Mouse (Mus musculus): Measurements from ENCODE around the gene Phyh. TPM values are rescaled to one million over a fixed set of nuclear protein-coding genes. Genes with fewer than 3 reads are reported as not detected.

The Phyh gene
- polyA plus RNA-seq, 1 experiment = 39.1 TPM

DNA sequence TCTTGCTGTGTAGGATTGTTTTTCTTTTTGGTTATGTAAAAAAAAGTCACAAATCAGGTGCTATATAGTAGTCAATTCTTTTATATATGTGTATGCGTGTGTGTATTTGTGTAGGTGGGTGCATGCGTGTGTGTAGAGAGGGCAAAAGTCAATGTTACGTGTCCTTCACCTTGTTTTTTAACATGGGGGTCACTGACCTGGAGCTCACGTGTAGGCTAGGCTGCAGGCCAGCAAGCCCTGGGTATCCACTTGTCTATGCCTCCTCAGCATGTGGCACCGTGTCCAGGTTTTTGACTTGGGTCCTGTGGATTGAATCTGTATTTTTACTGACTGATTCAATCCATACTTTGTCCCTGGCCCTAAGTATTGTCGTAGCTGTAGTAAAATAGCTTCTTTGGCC, 18.2 kb upstream of the Phyh start:
- 95% methylated on average over 6 of the region's 6 CpGs for WGBS
- no peak for DNase-seq
- no peak overlapping the region for H3K27ac ChIP-seq (ENCODE audit: control insufficient read depth, insufficient read depth, low read length)

DNA sequence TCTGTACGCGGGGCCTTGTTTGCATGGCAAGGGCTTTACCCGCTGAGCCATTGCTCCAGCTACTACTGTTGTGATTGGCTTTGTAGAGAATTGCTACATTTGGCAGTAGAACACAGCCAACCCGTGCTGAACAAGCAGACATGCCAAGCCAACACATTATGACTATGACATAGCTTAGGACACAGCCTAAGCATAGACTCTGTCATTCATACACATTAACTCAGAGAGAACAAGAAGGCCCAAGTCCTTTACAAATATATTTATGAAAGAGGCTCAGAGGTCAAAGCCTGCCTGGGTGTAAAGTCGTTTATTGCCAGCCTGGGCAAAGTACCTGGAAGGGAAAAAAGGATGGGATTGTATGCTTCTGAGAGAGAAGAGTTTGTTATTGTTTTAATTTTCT, 16.5 kb upstream of the Phyh start:
- DNase-seq = no peak
- peaks cover 56% of the 10 kb centered on the region for H3K36me3 ChIP-seq (ENCODE audit: control insufficient read depth, insufficient read depth, low read length)
- no peak overlapping the region for H3K27ac ChIP-seq (ENCODE audit: control insufficient read depth, insufficient read depth, low read length)
- no peaks in the 10 kb centered on the region for H3K4me1 ChIP-seq (replicated peaks; ENCODE audit: control insufficient read depth, insufficient read depth, low read length)
- TF ChIP-seq CTCF (IDR thresholded peaks at IDR 0.05; ENCODE audit: borderline replicate concordance, control insufficient read depth, extremely low read depth, insufficient read depth, low read length, poor library complexity) (no peak), POLR2A (IDR thresholded peaks at IDR 0.05; ENCODE audit: control insufficient read depth, extremely low read depth, insufficient read depth, low read length, poor library complexity) (no peak)
- H3K4me3 ChIP-seq (ENCODE audit: control insufficient read depth, insufficient read depth, low read length) = no peak overlapping the region
- H3K27me3 ChIP-seq (ENCODE audit: control insufficient read depth, insufficient read depth, low read length) = no peaks in the 10 kb centered on the region
- WGBS = 99% methylated on average over 5 of the region's 5 CpGs

More for the DNA sequence above, 18.2 kb upstream of the Phyh start:
- no peaks in the 10 kb centered on the region for H3K4me1 ChIP-seq (replicated peaks; ENCODE audit: control insufficient read depth, insufficient read depth, low read length)
- H3K4me3 ChIP-seq (ENCODE audit: control insufficient read depth, insufficient read depth, low read length) = no peak overlapping the region
- H3K36me3 ChIP-seq (ENCODE audit: control insufficient read depth, insufficient read depth, low read length) = peaks cover 43% of the 10 kb centered on the region
- no peak for TF ChIP-seq POLR2A (IDR thresholded peaks at IDR 0.05; ENCODE audit: control insufficient read depth, extremely low read depth, insufficient read depth, low read length, poor library complexity)
- H3K27me3 ChIP-seq (ENCODE audit: control insufficient read depth, insufficient read depth, low read length) = no peaks in the 10 kb centered on the region

DNA sequence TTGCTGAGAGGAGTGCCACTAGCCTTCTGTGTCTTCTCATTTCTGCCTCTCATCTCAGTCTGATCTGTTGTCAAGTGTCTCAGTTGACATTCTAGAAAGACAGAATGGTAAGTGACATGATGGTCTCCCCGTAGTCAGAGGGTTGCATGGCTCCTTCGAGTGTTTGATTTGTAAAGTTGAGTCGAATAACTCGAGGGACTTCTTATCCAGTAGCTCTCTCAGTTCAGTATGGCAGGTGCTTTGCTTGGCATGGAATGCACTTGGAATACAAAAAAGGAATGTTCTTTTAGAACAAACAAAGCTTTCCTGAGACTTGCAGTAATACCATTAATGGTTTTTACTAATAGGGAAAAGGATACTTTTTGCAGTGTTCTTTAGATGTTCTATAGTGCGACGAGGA, 11.7 kb upstream of the Phyh start:
- no peak for DNase-seq
- no peaks in the 10 kb centered on the region for H3K4me1 ChIP-seq (replicated peaks; ENCODE audit: control insufficient read depth, insufficient read depth, low read length)
- peaks cover 39% of the 10 kb centered on the region for H3K36me3 ChIP-seq (ENCODE audit: control insufficient read depth, insufficient read depth, low read length)
- H3K27ac ChIP-seq (ENCODE audit: control insufficient read depth, insufficient read depth, low read length) = no peak overlapping the region
- H3K4me3 ChIP-seq (ENCODE audit: control insufficient read depth, insufficient read depth, low read length) = no peak overlapping the region
- no peaks in the 10 kb centered on the region for H3K27me3 ChIP-seq (ENCODE audit: control insufficient read depth, insufficient read depth, low read length)
- WGBS = 96% methylated on average over 6 of the region's 6 CpGs
- no peak for TF ChIP-seq CTCF (IDR thresholded peaks at IDR 0.05; ENCODE audit: borderline replicate concordance, control insufficient read depth, extremely low read depth, insufficient read depth, low read length, poor library complexity)

DNA sequence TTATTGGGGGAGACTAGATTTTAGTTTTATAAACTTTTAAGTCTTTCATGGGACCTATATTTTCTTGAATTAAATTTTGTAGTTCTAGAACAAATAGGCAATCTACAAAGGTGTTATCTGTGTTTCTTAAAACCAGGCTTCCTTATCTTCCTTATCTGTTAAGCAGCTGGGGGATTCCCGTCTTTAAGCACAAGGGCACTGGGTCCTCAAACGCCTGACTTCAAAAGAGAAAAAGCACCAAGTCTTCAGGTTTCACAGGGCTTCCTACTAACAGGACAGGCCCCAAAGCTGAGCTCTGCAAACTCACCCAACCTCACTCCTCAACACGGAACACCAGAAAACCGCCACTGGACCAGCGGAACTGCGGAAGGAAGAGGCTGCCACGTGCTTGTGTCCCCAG, 10.9 kb upstream of the Phyh start:
- WGBS = 75% methylated on average over 7 of the region's 7 CpGs
- H3K27me3 ChIP-seq (ENCODE audit: control insufficient read depth, insufficient read depth, low read length) = no peaks in the 10 kb centered on the region
- peaks cover 35% of the 10 kb centered on the region for H3K36me3 ChIP-seq (ENCODE audit: control insufficient read depth, insufficient read depth, low read length)
- no peak overlapping the region for H3K27ac ChIP-seq (ENCODE audit: control insufficient read depth, insufficient read depth, low read length)
- no peaks in the 10 kb centered on the region for H3K4me1 ChIP-seq (replicated peaks; ENCODE audit: control insufficient read depth, insufficient read depth, low read length)
- H3K4me3 ChIP-seq (ENCODE audit: control insufficient read depth, insufficient read depth, low read length) = no peak overlapping the region
- TF ChIP-seq POLR2A (IDR thresholded peaks at IDR 0.05; ENCODE audit: control insufficient read depth, extremely low read depth, insufficient read depth, low read length, poor library complexity) (no peak), CTCF (IDR thresholded peaks at IDR 0.05; ENCODE audit: borderline replicate concordance, control insufficient read depth, extremely low read depth, insufficient read depth, low read length, poor library complexity) (no peak)
- DNase-seq = no peak

DNA sequence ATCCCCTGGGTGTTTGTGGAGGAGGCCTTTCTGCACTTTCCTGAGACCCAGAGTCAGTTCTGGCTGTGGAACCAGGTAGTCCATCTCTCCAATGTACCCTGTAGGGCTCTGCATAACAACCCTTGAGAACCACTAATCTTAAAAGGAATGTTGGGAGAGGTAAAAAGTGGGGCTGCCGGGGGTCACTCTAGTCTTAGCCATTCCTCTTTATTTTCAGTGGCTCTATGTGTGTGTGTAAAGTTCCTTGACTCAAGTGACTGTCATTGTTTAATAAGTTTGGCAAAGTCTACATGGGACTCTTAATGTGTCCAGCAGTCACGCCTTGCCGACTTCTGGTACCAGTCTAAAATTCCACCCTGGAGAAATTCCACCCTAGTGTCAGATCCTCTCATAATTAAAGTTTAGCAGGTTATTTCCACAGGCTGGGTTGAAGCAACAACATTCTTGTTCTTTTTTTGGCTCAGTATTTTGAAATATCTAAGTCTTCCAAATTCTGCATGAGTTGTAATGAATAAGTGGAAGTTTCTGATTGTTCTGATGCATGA, 10.0 kb upstream of the Phyh start:
- Histone ChIP-seq H3K4me1 (replicated peaks; ENCODE audit: control insufficient read depth, insufficient read depth, low read length) (no peaks in the 10 kb centered on the region), H3K36me3 (ENCODE audit: control insufficient read depth, insufficient read depth, low read length) (peaks cover 34% of the 10 kb centered on the region), H3K27ac (ENCODE audit: control insufficient read depth, insufficient read depth, low read length) (no peak overlapping the region), H3K27me3 (ENCODE audit: control insufficient read depth, insufficient read depth, low read length) (no peaks in the 10 kb centered on the region), H3K4me3 (ENCODE audit: control insufficient read depth, insufficient read depth, low read length) (no peak overlapping the region)
- TF ChIP-seq POLR2A (IDR thresholded peaks at IDR 0.05; ENCODE audit: control insufficient read depth, extremely low read depth, insufficient read depth, low read length, poor library complexity) = no peak
- TF ChIP-seq CTCF (IDR thresholded peaks at IDR 0.05; ENCODE audit: borderline replicate concordance, control insufficient read depth, extremely low read depth, insufficient read depth, low read length, poor library complexity) = no peak
- 99% methylated on average over 3 of the region's 3 CpGs for WGBS
- DNase-seq = no peak

DNA sequence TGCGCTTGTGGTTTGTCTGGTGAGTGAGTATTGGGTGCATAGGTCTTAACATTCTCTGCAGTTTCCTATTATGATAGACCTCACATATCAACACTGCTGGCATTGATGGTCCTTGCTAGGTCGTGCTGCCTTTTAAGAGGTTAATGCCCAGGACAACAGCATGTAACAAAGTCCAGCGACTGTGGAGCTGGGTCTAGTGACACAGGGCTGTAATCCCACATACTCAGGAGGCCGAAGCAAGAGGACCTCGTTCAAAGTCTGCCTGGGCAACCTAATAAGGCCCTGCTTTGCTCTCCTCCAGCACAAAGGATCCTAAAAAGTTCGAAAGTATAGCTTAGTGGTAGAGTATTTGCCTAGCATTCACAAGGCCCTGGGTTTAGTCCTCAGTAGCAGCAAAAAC, 8.9 kb upstream of the Phyh start:
- Histone ChIP-seq H3K27ac (ENCODE audit: control insufficient read depth, insufficient read depth, low read length) (no peak overlapping the region), H3K27me3 (ENCODE audit: control insufficient read depth, insufficient read depth, low read length) (no peaks in the 10 kb centered on the region), H3K4me1 (replicated peaks; ENCODE audit: control insufficient read depth, insufficient read depth, low read length) (no peaks in the 10 kb centered on the region), H3K4me3 (ENCODE audit: control insufficient read depth, insufficient read depth, low read length) (no peak overlapping the region), H3K36me3 (ENCODE audit: control insufficient read depth, insufficient read depth, low read length) (peaks cover 31% of the 10 kb centered on the region)
- TF ChIP-seq POLR2A (IDR thresholded peaks at IDR 0.05; ENCODE audit: control insufficient read depth, extremely low read depth, insufficient read depth, low read length, poor library complexity) = no peak
- no peak for TF ChIP-seq CTCF (IDR thresholded peaks at IDR 0.05; ENCODE audit: borderline replicate concordance, control insufficient read depth, extremely low read depth, insufficient read depth, low read length, poor library complexity)
- WGBS = 88% methylated on average over 6 of the region's 6 CpGs
- no peak for DNase-seq

DNA sequence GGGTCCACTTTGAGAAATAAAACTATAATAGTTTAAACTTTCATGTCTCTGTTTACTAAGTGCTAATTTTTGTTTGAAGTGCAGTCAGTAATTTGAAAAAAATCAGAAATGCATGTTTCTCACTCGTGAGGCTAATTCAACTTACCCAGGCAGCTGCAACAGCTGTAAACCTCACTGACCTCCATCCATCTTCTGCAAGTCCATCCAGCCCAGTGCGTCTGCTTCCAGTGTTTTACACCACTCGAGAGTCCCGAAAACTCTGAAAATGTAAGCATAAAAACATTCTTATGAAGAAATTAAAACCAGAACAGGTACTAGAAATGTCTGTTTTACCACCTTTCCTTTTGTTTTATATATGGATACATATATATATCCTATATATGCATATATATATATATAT, 8.3 kb upstream of the Phyh start:
- no peak overlapping the region for H3K27ac ChIP-seq (ENCODE audit: control insufficient read depth, insufficient read depth, low read length)
- 95% methylated on average over 4 of the region's 4 CpGs for WGBS
- H3K4me3 ChIP-seq (ENCODE audit: control insufficient read depth, insufficient read depth, low read length) = no peak overlapping the region
- TF ChIP-seq POLR2A (IDR thresholded peaks at IDR 0.05; ENCODE audit: control insufficient read depth, extremely low read depth, insufficient read depth, low read length, poor library complexity) (no peak), CTCF (IDR thresholded peaks at IDR 0.05; ENCODE audit: borderline replicate concordance, control insufficient read depth, extremely low read depth, insufficient read depth, low read length, poor library complexity) (no peak)
- H3K36me3 ChIP-seq (ENCODE audit: control insufficient read depth, insufficient read depth, low read length) = peaks cover 30% of the 10 kb centered on the region
- DNase-seq = no peak
- no peaks in the 10 kb centered on the region for H3K27me3 ChIP-seq (ENCODE audit: control insufficient read depth, insufficient read depth, low read length)
- no peaks in the 10 kb centered on the region for H3K4me1 ChIP-seq (replicated peaks; ENCODE audit: control insufficient read depth, insufficient read depth, low read length)

Measured in thymus, adult 2 months (tissue).